Mouse (Mus musculus): ENCODE measurements around the gene Gstp1.

- TF ChIP-seq POLR2A (IDR thresholded peaks at IDR 0.05; ENCODE audit: extremely low read depth, insufficient read depth, low read length) (peak; percentile 81), CTCF (IDR thresholded peaks at IDR 0.05; ENCODE audit: low read depth, low read length) (peak; percentile 63)
These were observed 25.3 kb downstream of the Gstp1 start, which contains the start of gene Ndufv1 for GRCm38 (mm10) chr19:4012432-4013022.

All from liver, adult 2 months (tissue).